Mouse (Mus musculus) embryonic fibroblast, embryonic 13.5 days (primary cell): ENCODE measurements around the gene Tns1.

Experiments
- CTCF ChIP-seq: IDR thresholded peaks from 2 replicates; pipeline ENCODE4 v1.5.1; 2011; ENCODE audit warnings: mild to moderate bottlenecking, control low read depth, low read length, moderate library complexity, borderline replicate concordance; ENCODE audit not compliant: insufficient read depth
- POLR2A ChIP-seq: IDR thresholded peaks from 2 replicates; pipeline ENCODE4 v1.6.1; 2011; ENCODE audit warnings: low read depth, mild to moderate bottlenecking, control low read depth, low read length, moderate library complexity

DNA sequence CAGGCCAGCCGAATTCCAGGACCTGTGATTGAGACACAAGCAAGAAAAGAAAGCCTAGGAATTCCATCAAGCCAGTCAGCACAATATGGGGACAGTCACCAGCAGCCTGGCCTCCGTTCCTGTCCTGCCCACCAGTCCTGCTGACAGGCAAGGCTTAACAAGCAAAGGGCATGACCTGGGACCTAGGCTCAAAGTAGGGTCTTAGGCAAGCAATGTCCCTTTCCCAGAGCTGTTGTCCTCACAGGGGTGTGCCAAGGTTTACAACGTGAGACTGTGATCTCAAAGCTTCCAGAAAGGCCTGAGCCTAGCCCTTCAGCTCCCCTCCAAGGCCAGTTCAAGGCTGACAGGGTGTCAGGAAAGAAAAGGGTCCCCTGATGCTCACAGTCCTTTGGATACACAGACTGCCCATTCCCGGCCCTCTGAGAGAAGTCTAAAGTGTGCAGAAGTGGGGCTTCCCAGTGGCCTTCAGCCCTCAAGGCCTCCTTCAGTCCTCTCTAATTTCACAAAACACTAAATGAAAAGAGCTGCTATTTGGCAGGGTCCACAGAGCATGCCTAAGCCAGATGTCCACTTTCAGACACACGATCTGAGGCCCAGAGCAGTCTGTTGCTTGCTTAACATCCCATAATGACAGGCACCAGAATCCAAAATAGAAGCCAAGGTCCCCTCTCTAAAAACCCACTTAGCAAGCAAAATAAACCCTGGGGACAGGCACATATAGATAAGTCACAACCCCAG lies 131.9 kb downstream of the Tns1 start:
- TF ChIP-seq CTCF (no peak), POLR2A (no peak)
